12 mouse cellular contexts compared by ENCODE assay signal in genomic region chr7:96136497-96136961, GRCm38 (mm10). TPM values are rescaled to one million over a fixed set of nuclear protein-coding genes. Genes with fewer than 3 reads are reported as not detected.
DNase-seq lines count a peak whose midpoint lies in the region; ATAC-seq and TF ChIP-seq lines count a peak whose summit lies in the region.
"Had no signal": no experiment of that assay in that cellular context is flagged by ENCODE, and none has a peak within 500 bp of the region (broad histone marks: within the 10 kb centered on the region; RNA-seq: fewer than 3 reads in every experiment).

No protein-coding gene starts in this region.

- H3K9me3 ChIP-seq in lung, postnatal 0 days (ENCODE audit: low read length) = no peaks in the 10 kb centered on the region
- H3K9me3 ChIP-seq in limb, embryonic 15.5 days = no peaks in the 10 kb centered on the region
- H3K9me3 ChIP-seq: forebrain, embryonic 12.5 days; limb, embryonic 12.5 days; stomach, embryonic 15.5 days had no signal

- H3K4me2 ChIP-seq in lung, postnatal 0 days (replicated peaks; ENCODE audit: low read depth, low read length) = no peak overlapping the region
- H3K4me2 ChIP-seq in limb, embryonic 15.5 days = no peak overlapping the region
- H3K4me2 ChIP-seq: forebrain, embryonic 12.5 days; limb, embryonic 12.5 days; stomach, embryonic 15.5 days had no signal

- no peaks in the 10 kb centered on the region for H3K27me3 ChIP-seq in lung, postnatal 0 days (replicated peaks; ENCODE audit: insufficient read depth, low read length)
- no peaks in the 10 kb centered on the region for H3K27me3 ChIP-seq in limb, embryonic 15.5 days
- H3K27me3 ChIP-seq: forebrain, embryonic 12.5 days; limb, embryonic 12.5 days; stomach, embryonic 15.5 days had no signal

- no peaks in the 10 kb centered on the region for H3K36me3 ChIP-seq in lung, postnatal 0 days (ENCODE audit: insufficient read depth, low read length)
- H3K36me3 ChIP-seq in limb, embryonic 15.5 days = no peaks in the 10 kb centered on the region
- H3K36me3 ChIP-seq: forebrain, embryonic 12.5 days; limb, embryonic 12.5 days; stomach, embryonic 15.5 days had no signal

- peak; percentile 47 for TF ChIP-seq CTCF in lung, postnatal 0 days (IDR thresholded peaks at IDR 0.05)

- ATAC-seq in lung, postnatal 0 days = peak; percentile 65
- ATAC-seq in limb, embryonic 15.5 days (ENCODE audit: insufficient number of reproducible peaks, low FRiP score, low TSS enrichment, low read depth) = peak; percentile 75

- 63% methylated on average over 6 of the region's 6 CpGs for WGBS in lung, postnatal 0 days
- WGBS in limb, embryonic 15.5 days = 42% methylated on average over 6 of the region's 6 CpGs

- TF ChIP-seq EP300 in lung, postnatal 0 days (IDR thresholded peaks at IDR 0.05) = no peak

- H3K4me1 ChIP-seq in lung, postnatal 0 days (ENCODE audit: insufficient read depth, low read depth, low read length) = no peaks in the 10 kb centered on the region
- 0 out of 2 replicates have a peak, but pooled peaks cover 3% of the 10 kb centered on the region for H3K4me1 ChIP-seq in limb, embryonic 15.5 days
- H3K4me1 ChIP-seq: forebrain, embryonic 12.5 days; limb, embryonic 12.5 days; stomach, embryonic 15.5 days had no signal

- DNase-seq in cerebellum, postnatal 14 days = peak; percentile 49 to 53
- DNase-seq in cerebellum, adult 11-12 months = no peak
- no peak for DNase-seq in lung, postnatal 0 days (ENCODE audit: low spot score)
- no peak for DNase-seq in lung, postnatal 4 days
- DNase-seq in kidney, adult 11 months = peak; percentile 74
- no peak for DNase-seq in frontal cortex, adult 2 months (ENCODE audit: extremely low spot score in 1 of 2, low spot score in 1 of 2)
- DNase-seq in natural killer cell, adult 2 months (ENCODE audit: low spot score in 2 of 2) = no peak

- H3K4me3 ChIP-seq in lung, postnatal 0 days (ENCODE audit: low read depth, low read length) = no peak overlapping the region
- H3K4me3 ChIP-seq in limb, embryonic 15.5 days = no peak overlapping the region
- H3K4me3 ChIP-seq: forebrain, embryonic 12.5 days; layer of hippocampus, adult 2 months; limb, embryonic 12.5 days; stomach, embryonic 15.5 days had no signal

- no peak overlapping the region for H3K27ac ChIP-seq in lung, postnatal 0 days (ENCODE audit: low read length)
- H3K27ac ChIP-seq in limb, embryonic 15.5 days = no peak overlapping the region
- H3K27ac ChIP-seq: forebrain, embryonic 12.5 days; layer of hippocampus, adult 2 months; limb, embryonic 12.5 days; stomach, embryonic 15.5 days had no signal

- no peak overlapping the region for H3K9ac ChIP-seq in lung, postnatal 0 days (replicated peaks; ENCODE audit: low read depth)
- no peak overlapping the region for H3K9ac ChIP-seq in limb, embryonic 15.5 days
- H3K9ac ChIP-seq: forebrain, embryonic 12.5 days; limb, embryonic 12.5 days; stomach, embryonic 15.5 days had no signal

RNA-seq across cellular contexts. Expression of gene Tenm4, which starts 34.5 kb away (rescaled TPM):
- polyA plus RNA-seq in lung, postnatal 0 days (2015; fragmentation: Nextera tagmentation; extraction: Ambion mirVana) = 5.0 and 8.4 TPM in 2 replicates
- 36.3 and 38.4 TPM in 2 replicates for polyA plus RNA-seq in limb, embryonic 15.5 days (2015; fragmentation: Nextera tagmentation; extraction: Ambion mirVana)
- polyA plus RNA-seq in frontal cortex, adult 2 months (2012; rRNA removed) = 29.8 and 31.4 TPM in 2 replicates

Comparison
In these comparisons a context has a peak if more than half of its experiments do, and no peak if none do; other contexts are left out.
1. DNase-seq: peak in cerebellum, postnatal 14 days (2 of 2) and kidney, adult 11 months (single experiment); none in cerebellum, adult 11-12 months (single experiment), lung, postnatal 0 days (single experiment), lung, postnatal 4 days (0 of 2), frontal cortex, adult 2 months (0 of 2) and natural killer cell, adult 2 months (0 of 2).